Mouse (Mus musculus) cerebellum, adult 2 months (tissue): ENCODE measurements around the gene Mrgprg.

Experiments
- CTCF ChIP-seq: fragments of 200-500 bp; IDR thresholded peaks from 2 replicates; pipeline ENCODE4 v1.5.1; 2011; ENCODE audit warnings: low read depth, mild to moderate bottlenecking, control low read depth, low read length, moderate library complexity, borderline replicate concordance; ENCODE audit not compliant: insufficient read depth
- POLR2A ChIP-seq: fragments of 200-500 bp; IDR thresholded peaks from 2 replicates; pipeline ENCODE4 v1.6.1; 2011; ENCODE audit warnings: low read length, control low read depth, borderline replicate concordance; ENCODE audit not compliant: insufficient read depth

DNA sequence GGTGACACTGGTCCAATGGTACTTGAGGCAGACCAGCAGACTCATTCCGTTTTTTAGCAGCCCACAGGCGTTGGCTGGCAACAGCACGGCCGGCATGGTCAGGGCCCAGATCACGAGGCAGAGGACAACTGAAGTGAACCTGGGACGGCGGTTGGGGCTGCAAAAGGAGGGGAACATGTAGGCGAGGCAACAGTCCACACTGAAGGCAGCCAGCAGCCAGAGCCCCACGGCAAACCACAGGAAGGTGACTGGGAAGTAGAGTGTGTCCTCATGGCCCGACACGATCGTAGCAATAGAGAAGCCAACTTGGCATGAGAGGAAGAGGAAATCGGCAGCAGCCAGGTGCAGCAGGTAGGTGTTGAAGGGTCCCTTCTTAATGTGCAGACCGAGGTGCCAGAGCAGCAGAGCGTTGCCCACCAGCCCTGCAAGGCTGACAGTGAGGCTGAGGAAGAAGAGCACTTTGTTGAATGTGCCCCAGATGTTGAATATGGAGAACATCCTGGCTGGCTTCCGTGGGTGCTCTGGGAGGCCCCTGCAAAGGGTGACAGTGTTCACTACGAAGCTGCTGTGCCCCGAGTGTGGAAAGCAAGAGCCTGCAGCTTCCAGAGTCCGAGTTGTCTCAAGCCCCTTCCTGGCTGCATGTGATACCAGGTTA is 1.8 kb downstream of the Mrgprg start:
- TF ChIP-seq POLR2A = no peak
- no peak for TF ChIP-seq CTCF
